Mouse (Mus musculus) heart, adult 2 months (tissue): ENCODE results near the gene Pacsin3. TPM values are rescaled to one million over a fixed set of nuclear protein-coding genes. Genes with fewer than 3 reads are reported as not detected.

Source experiments
- DNase-seq, 2 experiments: peaks; one replicate each; pipeline ENCODE4 v3.0.0; 2021
- H3K27ac ChIP-seq: fragments of 200-600 bp; 2 replicates; pipeline ENCODE4 v1.8.1; 2022
- H3K27me3 ChIP-seq: fragments of 200-500 bp; 2 replicates; pipeline ENCODE4 v1.6.1; 2012; ENCODE audit warnings: mild to moderate bottlenecking, low read length, inconsistent platforms, mixed read lengths; ENCODE audit not compliant: control insufficient read depth, insufficient read depth
- H3K36me3 ChIP-seq: fragments of 200-500 bp; 2 replicates; pipeline ENCODE4 v1.6.1; 2012; ENCODE audit warnings: low read length, inconsistent platforms; ENCODE audit not compliant: control insufficient read depth, insufficient read depth
- H3K4me1 ChIP-seq: fragments of 200-500 bp; 2 replicates; pipeline ENCODE4 v1.6.1; 2011; ENCODE audit warnings: low read length; ENCODE audit not compliant: control insufficient read depth, insufficient read depth
- H3K4me3 ChIP-seq: fragments of 200-600 bp; 2 replicates; pipeline ENCODE4 v1.8.1; 2022
- H3K79me2 ChIP-seq: fragments of 200-500 bp; replicated peaks from 2 replicates; pipeline ENCODE4 v1.6.1; 2012; ENCODE audit warnings: mild to moderate bottlenecking, inconsistent platforms, low read length, moderate library complexity, mixed read lengths; ENCODE audit not compliant: control insufficient read depth, insufficient read depth
- H3K9ac ChIP-seq: fragments of 200-500 bp; 2 replicates; pipeline ENCODE4 v1.6.1; 2012; ENCODE audit warnings: low read depth, mild to moderate bottlenecking, control low read depth, inconsistent platforms, low read length, mixed read lengths
- CTCF ChIP-seq: fragments of 200-600 bp; IDR thresholded peaks from 2 replicates; pipeline ENCODE4 v1.8.1; 2022; ENCODE audit warnings: antibody characterized with exemption, mild to moderate bottlenecking, moderate library complexity
- EP300 ChIP-seq: fragments of 200-500 bp; IDR thresholded peaks from 2 replicates; pipeline ENCODE4 v1.6.1; 2011; ENCODE audit warnings: low read depth, low read length, control low read depth; ENCODE audit not compliant: insufficient read depth
- POLR2A ChIP-seq: fragments of 200-500 bp; IDR thresholded peaks from 2 replicates; pipeline ENCODE4 v1.6.1; 2011; ENCODE audit warnings: mild to moderate bottlenecking, low read depth, low read length, control low read depth; ENCODE audit not compliant: insufficient read depth
- WGBS: fragments of 180-500 bp; shearing (Covaris S2); methylation state at CpG from one replicate; pipeline ENCODE4 v1.1.7; 2018; 5-methylcytosine and 5-hydroxymethylcytosine counted together
- intact Hi-C: fragments of 180-260 bp; cut with DNase I; formaldehyde crosslinking; loops from one replicate; pipeline ENCODE4 v1.15.1; 2025
- polyA plus RNA-seq: library from polyadenylated mRNA; depleted of rRNA; stranded (reverse); fragments of >200 nt; gene quantifications from 2 replicates; pipeline ENCODE4 v1.2.3, GENCODE M21; 2012
- total RNA-seq, 2 experiments: library from RNA; stranded (reverse); gene quantifications; 2 replicates each; pipeline ENCODE4 v1.2.3; 2021

Pacsin3 gene
- total and polyA plus RNA-seq, 3 experiments, result 139 to 157 (median 141) TPM

DNA sequence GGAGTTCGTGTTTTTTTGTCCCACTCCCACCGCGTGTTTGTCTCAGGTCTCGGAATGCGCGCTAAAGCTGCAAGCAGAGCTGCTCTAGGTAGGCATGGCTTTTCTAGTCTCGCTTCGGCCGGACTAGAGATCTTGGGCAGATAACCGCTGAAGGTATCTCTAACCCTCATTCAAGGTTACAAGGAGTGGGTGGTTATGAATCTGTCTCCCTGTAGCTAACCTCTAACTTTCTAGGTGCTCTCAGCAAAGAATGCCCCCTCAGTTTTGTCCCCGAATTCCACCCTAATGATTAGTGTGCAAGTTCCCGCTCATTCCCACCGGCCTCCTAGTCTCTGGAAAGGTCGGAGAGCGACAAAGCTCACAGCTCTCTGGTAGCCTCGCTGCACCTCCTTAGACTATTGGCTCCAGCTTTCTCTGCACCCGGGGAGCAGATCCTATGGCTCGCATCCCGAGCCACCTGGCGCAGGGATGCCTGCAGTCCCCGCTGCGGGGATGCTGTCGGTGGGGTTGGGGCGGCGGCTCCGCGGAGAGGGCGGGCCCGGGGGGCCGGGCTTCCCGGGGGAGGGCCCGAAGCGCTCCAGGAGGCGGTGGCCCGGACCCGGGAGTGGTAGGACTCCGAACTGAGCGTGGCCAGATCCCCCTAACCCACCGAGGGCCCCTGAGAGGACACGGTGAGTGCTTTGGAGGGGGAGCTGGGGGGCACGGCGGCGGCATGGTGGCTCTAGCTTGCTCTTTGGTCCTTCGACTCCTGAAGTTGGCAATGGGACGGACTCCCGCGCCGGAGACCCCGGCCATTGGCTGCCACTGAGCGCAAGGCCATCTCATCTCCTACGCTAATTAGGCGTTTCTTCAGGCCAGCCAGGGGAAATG is 737 bp downstream of the Pacsin3 start:
- WGBS, result under 1% methylated on average over 52 of the region's 52 CpGs
- peaks cover 2% of the 10 kb centered on the region for H3K79me2 ChIP-seq
- intact Hi-C loops, result loop anchor here (2.0 to 5.0 kb wide), 2 partner anchors 20 to 139 kb away; partner anchors contain the start of genes Ddb2 and Mybpc3
- peak overlapping the region; percentile 93 for H3K9ac ChIP-seq
- peak; percentile 20; the same call in 1 of the 2 replicates for TF ChIP-seq POLR2A
- TF ChIP-seq EP300, result no peak
- peaks cover 2% of the 10 kb centered on the region for H3K4me1 ChIP-seq
- no peaks in the 10 kb centered on the region for H3K36me3 ChIP-seq
- H3K27me3 ChIP-seq, result peaks cover 2% of the 10 kb centered on the region; the same call in 1 of the 2 replicates
- peak overlapping the region; percentile 75 for H3K4me3 ChIP-seq
- peak; percentile 82 to 84 for DNase-seq
- peak overlapping the region; percentile 91 for H3K27ac ChIP-seq

DNA sequence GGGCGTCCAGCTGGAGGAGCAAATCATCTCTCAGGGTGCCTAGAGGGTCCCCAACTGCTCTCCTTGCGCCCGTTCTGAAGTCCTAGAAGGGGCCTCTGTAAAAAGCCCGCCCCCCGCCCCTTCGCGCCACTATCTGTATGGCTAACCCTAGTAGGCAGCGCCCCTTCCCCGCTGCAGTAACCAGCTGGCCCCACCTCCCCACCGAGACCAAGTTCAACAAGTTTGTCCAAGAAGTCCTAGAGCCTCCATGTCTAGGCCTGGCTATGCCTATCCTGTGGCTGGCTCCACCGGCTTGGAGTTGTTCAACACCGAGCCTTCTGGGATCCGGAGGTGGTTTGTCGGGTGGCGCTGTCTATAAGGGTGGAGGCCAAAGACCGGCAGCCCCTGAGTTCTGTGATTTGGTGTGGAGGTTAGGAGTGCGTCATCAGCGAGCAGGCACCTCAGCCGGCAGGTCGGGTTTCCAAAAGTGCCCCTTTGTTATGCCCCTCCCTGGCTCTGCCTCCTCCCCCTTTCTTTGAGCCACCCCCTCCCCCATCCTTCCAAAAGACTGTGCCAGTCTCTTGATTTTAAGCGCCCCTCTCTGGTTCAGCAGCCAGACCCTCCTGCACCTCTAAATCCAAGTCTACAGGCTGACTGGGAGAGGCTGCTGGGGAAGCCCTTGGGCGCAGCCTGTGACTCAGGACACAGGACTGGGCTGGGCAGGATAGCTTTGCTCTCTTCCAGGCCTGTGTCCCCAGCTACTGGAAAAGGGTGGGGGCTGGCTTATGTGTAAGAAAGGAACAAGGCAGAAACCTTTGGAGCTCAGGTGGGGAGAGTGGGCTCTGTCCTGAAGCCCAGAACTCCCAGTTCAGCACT is 1.6 kb downstream of the Pacsin3 start:
- Histone ChIP-seq H3K79me2 (peaks cover 2% of the 10 kb centered on the region), H3K36me3 (no peaks in the 10 kb centered on the region), H3K27me3 (peaks cover 2% of the 10 kb centered on the region; the same call in 1 of the 2 replicates), H3K9ac (peak overlapping the region; percentile 93), H3K27ac (peak overlapping the region; percentile 91), H3K4me3 (peak overlapping the region; percentile 75), H3K4me1 (no peaks in the 10 kb centered on the region; the same call in 1 of the 2 replicates)
- DNase-seq, result peak; percentile 44 to 55
- intact Hi-C loops, result loop anchor here (2.0 to 5.0 kb wide), 2 partner anchors 21 to 140 kb away; partner anchors contain the start of genes Ddb2 and Mybpc3
- 6% methylated on average over 22 of the region's 22 CpGs for WGBS
- TF ChIP-seq EP300, result no peak
- TF ChIP-seq CTCF, result no peak
- TF ChIP-seq POLR2A, result 0 out of 2 replicates have a peak, but pooled peaks have one; percentile 5

DNA sequence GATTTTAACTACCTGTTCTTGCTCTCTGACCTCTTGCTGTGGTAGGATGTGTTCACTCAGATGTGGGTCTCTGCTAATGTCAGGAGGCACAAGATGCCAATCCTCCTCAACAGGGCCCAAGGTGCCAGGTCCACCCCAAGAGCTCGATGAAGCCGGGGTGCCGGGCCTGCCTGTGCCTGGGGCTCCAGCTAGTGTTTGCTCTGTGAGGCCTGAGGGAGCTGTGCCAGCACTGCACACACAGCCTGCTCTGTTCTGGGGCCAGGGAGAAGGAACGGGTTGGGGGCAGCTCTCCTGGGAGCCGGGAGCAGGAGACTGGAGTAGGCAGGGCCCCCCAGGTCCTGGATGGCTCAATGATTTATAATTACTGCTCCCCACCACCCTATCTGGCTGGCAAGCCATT is 2.3 kb downstream of the Pacsin3 start:
- intact Hi-C loops, result loop anchor here (5.0 kb wide), 1 partner anchor 141 kb away; the partner anchor contains the start of gene Mybpc3
- H3K36me3 ChIP-seq, result no peaks in the 10 kb centered on the region
- H3K9ac ChIP-seq, result peak overlapping the region; percentile 93
- TF ChIP-seq POLR2A (no peak), EP300 (no peak), CTCF (no peak)
- H3K4me3 ChIP-seq, result peak overlapping the region; percentile 75
- no peaks in the 10 kb centered on the region; the same call in 1 of the 2 replicates for H3K4me1 ChIP-seq
- H3K79me2 ChIP-seq, result peaks cover 2% of the 10 kb centered on the region
- peak in 1 of 2 experiments; percentile 38 for DNase-seq
- peak overlapping the region; percentile 91 for H3K27ac ChIP-seq
- peaks cover 2% of the 10 kb centered on the region; the same call in 1 of the 2 replicates for H3K27me3 ChIP-seq
- 58% methylated on average over 5 of the region's 5 CpGs for WGBS

DNA sequence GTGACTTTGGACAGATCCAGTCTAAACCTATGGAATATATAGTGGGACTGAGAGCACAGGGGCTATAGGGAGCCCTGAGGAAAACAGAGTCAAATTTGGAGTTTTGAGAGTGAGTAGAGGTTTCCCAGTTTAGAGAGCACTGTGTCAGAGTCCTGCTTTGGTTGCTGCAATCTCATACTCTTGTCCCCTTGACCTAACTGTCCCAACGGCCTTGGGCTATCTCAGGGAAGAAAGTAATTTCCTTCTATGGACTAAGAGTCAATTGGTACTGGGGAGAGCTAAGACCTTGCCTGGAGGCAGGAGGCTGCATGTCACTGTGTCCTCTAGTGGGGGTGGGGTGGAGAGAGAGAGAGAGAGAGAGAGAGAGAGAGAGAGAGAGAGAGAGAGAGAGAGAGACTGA is 3.1 kb downstream of the Pacsin3 start:
- H3K27ac ChIP-seq, result peak overlapping the region; percentile 91
- no peak for DNase-seq
- no peaks in the 10 kb centered on the region; the same call in 1 of the 2 replicates for H3K4me1 ChIP-seq
- peaks cover 2% of the 10 kb centered on the region; the same call in 1 of the 2 replicates for H3K27me3 ChIP-seq
- 24% methylated on average over 1 of the region's 1 CpGs for WGBS
- H3K79me2 ChIP-seq, result peaks cover 2% of the 10 kb centered on the region
- no peak overlapping the region for H3K4me3 ChIP-seq
- TF ChIP-seq POLR2A (no peak), EP300 (no peak), CTCF (no peak)
- H3K9ac ChIP-seq, result no peak overlapping the region
- intact Hi-C loops, result loop anchor here (5.0 kb wide), 1 partner anchor 142 kb away; the partner anchor contains the start of gene Mybpc3
- H3K36me3 ChIP-seq, result no peaks in the 10 kb centered on the region

DNA sequence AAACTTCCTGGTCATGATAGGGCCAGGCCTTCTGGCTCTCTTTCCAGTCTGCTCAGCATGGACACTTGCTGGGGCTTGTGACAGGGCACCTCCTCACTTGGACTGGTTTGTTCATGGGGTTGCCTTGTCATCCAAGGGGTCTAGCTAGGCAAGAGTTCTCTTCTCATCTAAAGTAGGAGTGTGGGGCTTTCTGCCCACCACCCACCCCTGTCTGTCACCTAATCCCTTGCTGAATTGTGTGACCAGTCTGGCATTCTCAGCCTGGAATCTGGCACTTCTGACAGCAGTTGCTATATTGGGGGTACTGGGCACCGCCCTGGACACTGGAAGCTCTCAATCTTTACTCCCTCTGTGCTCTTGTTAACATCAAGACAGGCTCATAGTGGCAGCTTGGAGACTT is 3.7 kb downstream of the Pacsin3 start:
- Histone ChIP-seq H3K27ac (peak overlapping the region; percentile 91), H3K79me2 (peaks cover 2% of the 10 kb centered on the region), H3K4me1 (no peaks in the 10 kb centered on the region; the same call in 1 of the 2 replicates), H3K4me3 (peak overlapping the region; percentile 43), H3K9ac (peak overlapping the region; percentile 48), H3K27me3 (peaks cover 2% of the 10 kb centered on the region; the same call in 1 of the 2 replicates), H3K36me3 (no peaks in the 10 kb centered on the region)
- intact Hi-C loops, result loop anchor here (5.0 kb wide), 1 partner anchor 142 kb away; the partner anchor contains the start of gene Mybpc3
- 63% methylated on average over 1 of the region's 1 CpGs for WGBS
- TF ChIP-seq EP300, result no peak
- TF ChIP-seq POLR2A, result no peak; the same call in 1 of the 2 replicates
- no peak for TF ChIP-seq CTCF
- peak; percentile 42 to 52 for DNase-seq
